Mouse (Mus musculus): ENCODE results near the gene Gm20388.

Gm20388 gene

GRCm38 (mm10) chr8:122898473-122898872 is 2987.8 kb downstream of the Gm20388 start:
- DNase-seq (ENCODE audit: low spot score in 2 of 2) = no peak

GRCm38 (mm10) chr8:122899085-122899484 is 2988.4 kb downstream of the Gm20388 start:
- DNase-seq (ENCODE audit: low spot score in 2 of 2) = no peak

- no peak for DNase-seq (ENCODE audit: low spot score in 2 of 2)
These were observed 2990.8 kb downstream of the Gm20388 start for GRCm38 (mm10) chr8:122901476-122901875.

GRCm38 (mm10) chr8:122901892-122902515 is 2991.4 kb downstream of the Gm20388 start:
- no peak for DNase-seq (ENCODE audit: low spot score in 2 of 2)

- no peak for DNase-seq (ENCODE audit: low spot score in 2 of 2)
These were observed 2991.9 kb downstream of the Gm20388 start for GRCm38 (mm10) chr8:122902581-122902980.

- DNase-seq (ENCODE audit: low spot score in 2 of 2) = no peak
These were observed 2992.4 kb downstream of the Gm20388 start for GRCm38 (mm10) chr8:122903002-122903401.

GRCm38 (mm10) chr8:122904496-122904895 is 2993.9 kb downstream of the Gm20388 start:
- DNase-seq (ENCODE audit: low spot score in 2 of 2) = no peak

GRCm38 (mm10) chr8:122905346-122905745 is 2994.7 kb downstream of the Gm20388 start:
- DNase-seq (ENCODE audit: low spot score in 2 of 2) = no peak

- DNase-seq (ENCODE audit: low spot score in 2 of 2) = peak; percentile 89 to 93
These were observed 2995.9 kb downstream of the Gm20388 start for GRCm38 (mm10) chr8:122906463-122907021.

- DNase-seq (ENCODE audit: low spot score in 2 of 2) = no peak
These were observed 3001.5 kb downstream of the Gm20388 start for GRCm38 (mm10) chr8:122912150-122912549.

GRCm38 (mm10) chr8:122912871-122913270 is 3002.2 kb downstream of the Gm20388 start:
- DNase-seq (ENCODE audit: low spot score in 2 of 2) = no peak

- no peak for DNase-seq (ENCODE audit: low spot score in 2 of 2)
These were observed 3006.1 kb downstream of the Gm20388 start for GRCm38 (mm10) chr8:122916766-122917165.

GRCm38 (mm10) chr8:122917531-122918392 is 3007.1 kb downstream of the Gm20388 start:
- DNase-seq (ENCODE audit: low spot score in 2 of 2) = no peak

- no peak for DNase-seq (ENCODE audit: low spot score in 2 of 2)
These were observed 3007.9 kb downstream of the Gm20388 start for GRCm38 (mm10) chr8:122918438-122919107.

GRCm38 (mm10) chr8:122920890-122921289 is 3010.2 kb downstream of the Gm20388 start:
- DNase-seq (ENCODE audit: low spot score in 2 of 2) = no peak

- DNase-seq (ENCODE audit: low spot score in 2 of 2) = no peak
These were observed 3012.3 kb downstream of the Gm20388 start for GRCm38 (mm10) chr8:122922945-122923344.

- DNase-seq (ENCODE audit: low spot score in 2 of 2) = no peak
These were observed 3012.9 kb downstream of the Gm20388 start for GRCm38 (mm10) chr8:122923431-122924090.

GRCm38 (mm10) chr8:122924091-122924490 is 3013.4 kb downstream of the Gm20388 start:
- DNase-seq (ENCODE audit: low spot score in 2 of 2) = no peak

- DNase-seq (ENCODE audit: low spot score in 2 of 2) = no peak
These were observed 3015.5 kb downstream of the Gm20388 start for GRCm38 (mm10) chr8:122925939-122926722.

- DNase-seq (ENCODE audit: low spot score in 2 of 2) = no peak
These were observed 3016.1 kb downstream of the Gm20388 start for GRCm38 (mm10) chr8:122926782-122927181.

- DNase-seq (ENCODE audit: low spot score in 2 of 2) = no peak
These were observed 3017.2 kb downstream of the Gm20388 start for GRCm38 (mm10) chr8:122927841-122928240.
